Mouse (Mus musculus): Measurements from ENCODE around the gene Psg19.

- TF ChIP-seq CTCF (IDR thresholded peaks at IDR 0.05 in 2 of 3, conservative IDR thresholded peaks at IDR 0.05 in 1 of 3; ENCODE audit: control insufficient read depth in 1 of 3, insufficient read depth in 1 of 3, low read depth in 2 of 3, low read length in 3 of 3, poor library complexity in 1 of 3, severe bottlenecking in 1 of 3) = no peak
- TF ChIP-seq MAFK (IDR thresholded peaks at IDR 0.05; ENCODE audit: borderline replicate concordance, low read depth, low read length) = no peak
- TF ChIP-seq USF1 (IDR thresholded peaks at IDR 0.05; ENCODE audit: low read depth, low read length) = peak; percentile 71
- no peak for TF ChIP-seq POLR2A (IDR thresholded peaks at IDR 0.05; ENCODE audit: control insufficient read depth in 1 of 2, insufficient read depth in 1 of 2, low read depth in 1 of 2, low read length in 2 of 2, poor library complexity in 1 of 2)
- TF ChIP-seq GATA1 (IDR thresholded peaks at IDR 0.05; ENCODE audit: low read depth, low read length) = no peak
- TF ChIP-seq MAX (IDR thresholded peaks at IDR 0.05; ENCODE audit: low read length) = no peak
Measured at GRCm38 (mm10) chr7:18840386-18841173, 42.3 kb upstream of the Psg19 start.
